Mouse (Mus musculus): ENCODE data around the gene Pmepa1.

The Pmepa1 gene

DNA sequence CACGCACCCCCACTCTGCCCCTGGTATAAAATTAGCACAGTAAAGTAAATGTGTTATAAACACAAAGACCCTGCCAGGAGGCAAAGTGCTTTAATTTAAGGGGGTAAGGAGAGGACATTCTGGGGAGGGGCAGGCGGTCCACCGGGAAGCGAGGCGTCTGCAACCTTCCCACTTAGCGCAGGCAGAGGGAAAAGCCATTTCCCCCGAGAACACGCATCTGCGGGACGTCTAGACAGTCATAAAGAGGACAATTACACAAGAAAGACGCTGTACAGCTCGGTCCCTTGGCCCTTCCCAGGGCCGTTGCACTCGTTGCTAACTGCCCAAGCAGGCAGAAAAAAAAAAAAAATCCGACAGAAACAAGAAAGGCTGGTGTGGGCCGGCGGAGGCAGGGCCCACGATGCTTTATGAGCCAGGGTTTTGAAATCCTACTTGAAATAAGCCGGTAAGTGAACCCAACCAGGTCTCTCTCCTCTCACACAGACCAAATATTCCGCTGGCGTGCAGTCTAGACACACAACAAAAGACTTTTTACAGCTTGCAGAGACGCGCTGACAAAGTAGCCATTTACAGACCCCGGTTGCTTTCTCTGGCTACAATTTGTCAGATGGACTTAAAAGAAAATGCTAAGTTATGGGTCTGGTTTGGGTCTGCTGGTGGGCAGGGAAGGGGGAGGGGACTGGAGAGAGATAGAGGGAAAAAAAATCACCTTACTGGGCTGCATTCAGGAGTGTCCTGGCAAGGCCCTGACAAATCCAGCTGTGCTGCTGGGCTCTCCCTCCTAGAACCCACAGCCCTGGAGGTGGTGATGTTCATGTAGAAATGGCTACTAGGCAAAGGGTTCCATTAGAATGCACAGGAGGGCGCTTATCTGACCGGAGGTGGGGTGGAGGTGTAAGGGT is 22.3 kb downstream of the Pmepa1 start:
- DNase-seq (ENCODE audit: extremely low read depth, low read depth), result no peak

DNA sequence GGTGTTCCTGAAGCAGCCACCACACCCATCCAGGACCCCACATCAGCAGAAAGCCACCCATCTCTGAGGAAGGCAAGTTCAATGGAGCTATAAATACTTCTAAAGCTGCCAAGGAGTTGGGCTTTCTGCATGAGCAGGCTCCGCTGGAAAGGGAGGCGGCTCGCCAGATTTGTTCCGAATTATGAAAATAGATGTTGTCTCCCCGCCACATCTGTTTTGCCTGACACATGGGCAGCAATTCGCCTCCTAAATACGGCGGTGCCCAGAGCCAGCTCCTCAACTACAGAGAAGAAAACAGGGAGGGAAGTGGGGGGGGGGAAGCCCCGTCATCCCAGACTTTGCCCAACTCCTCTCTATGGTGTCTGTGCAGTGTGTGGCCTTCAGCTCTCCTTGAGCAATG is 24.7 kb downstream of the Pmepa1 start:
- DNase-seq (ENCODE audit: extremely low read depth, low read depth), result no peak

DNA sequence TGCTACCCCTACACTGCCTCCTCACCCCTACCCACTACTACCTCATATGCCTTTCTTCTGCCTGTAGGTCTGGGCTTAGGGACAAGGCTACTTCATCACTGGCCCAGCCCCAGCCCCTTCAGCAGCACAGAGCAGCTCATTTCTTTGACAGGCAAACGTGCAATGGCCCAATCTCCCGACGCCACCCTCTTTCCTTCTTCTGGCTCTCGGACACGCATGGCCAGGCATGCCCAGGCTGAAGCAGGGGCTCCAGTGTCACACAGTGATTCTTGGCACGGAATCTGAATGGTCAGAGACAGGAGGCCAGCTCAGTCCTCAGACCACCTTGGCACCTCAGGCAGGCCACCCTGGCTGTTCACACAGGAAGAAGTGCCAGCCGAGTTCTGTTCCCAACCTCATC is 25.2 kb downstream of the Pmepa1 start:
- no peak for DNase-seq (ENCODE audit: extremely low read depth, low read depth)

- no peak for DNase-seq (ENCODE audit: extremely low read depth, low read depth)
Observed at GRCm38 (mm10) chr2:173250411-173250810, 25.9 kb downstream of the Pmepa1 start.

- DNase-seq (ENCODE audit: extremely low read depth, low read depth), result no peak
Observed at GRCm38 (mm10) chr2:173249965-173250364, 26.4 kb downstream of the Pmepa1 start.

- DNase-seq (ENCODE audit: extremely low read depth, low read depth), result no peak
Observed at GRCm38 (mm10) chr2:173249386-173249785, 26.9 kb downstream of the Pmepa1 start.

- DNase-seq (ENCODE audit: extremely low read depth, low read depth), result no peak
Observed at GRCm38 (mm10) chr2:173248822-173249221, 27.5 kb downstream of the Pmepa1 start.

- no peak for DNase-seq (ENCODE audit: extremely low read depth, low read depth)
Observed at GRCm38 (mm10) chr2:173247911-173248310, 28.4 kb downstream of the Pmepa1 start.

DNA sequence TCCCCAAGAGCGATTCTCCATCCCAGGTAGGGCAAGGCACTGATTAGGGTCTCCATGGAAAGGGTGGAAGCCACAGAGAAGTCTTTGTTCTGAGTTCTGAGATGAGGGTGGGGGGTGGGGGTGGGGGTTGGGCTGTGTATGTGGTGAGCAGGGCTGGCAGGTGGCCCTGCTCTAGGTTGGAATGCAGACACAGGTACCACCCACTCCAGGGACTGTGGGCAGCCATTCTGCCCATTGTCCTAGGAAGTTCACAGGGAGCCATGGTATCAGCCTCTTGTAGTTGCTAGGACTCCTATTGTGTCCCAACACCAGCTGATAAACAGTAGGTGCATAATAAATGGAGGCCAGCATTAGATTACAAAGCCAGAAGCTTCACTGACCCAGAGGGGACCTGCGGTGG is 29.1 kb downstream of the Pmepa1 start:
- DNase-seq (ENCODE audit: extremely low read depth, low read depth), result no peak

DNA sequence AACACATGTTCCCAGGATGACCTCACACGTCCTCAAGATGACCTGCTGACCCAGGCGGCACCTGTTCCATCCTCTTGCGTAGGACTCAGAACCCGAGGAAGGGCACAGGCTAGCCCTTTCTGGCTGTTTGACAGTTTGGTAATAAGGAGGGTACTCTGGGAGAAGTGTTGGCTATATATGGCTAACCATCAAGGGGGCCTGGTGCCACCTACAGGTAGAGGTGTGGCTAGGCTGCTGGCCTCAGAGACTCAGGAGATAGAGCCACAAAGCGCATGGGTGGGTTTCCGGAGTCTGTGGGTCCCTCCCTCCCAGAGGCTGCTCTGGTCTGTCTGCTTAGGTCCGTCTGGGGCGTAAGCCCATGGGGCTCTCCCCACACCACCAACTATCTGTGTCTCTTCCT is 29.6 kb downstream of the Pmepa1 start:
- no peak for DNase-seq (ENCODE audit: extremely low read depth, low read depth)

GRCm38 (mm10) chr2:173245258-173245657 is 31.1 kb downstream of the Pmepa1 start:
- DNase-seq (ENCODE audit: extremely low read depth, low read depth), result no peak

DNA sequence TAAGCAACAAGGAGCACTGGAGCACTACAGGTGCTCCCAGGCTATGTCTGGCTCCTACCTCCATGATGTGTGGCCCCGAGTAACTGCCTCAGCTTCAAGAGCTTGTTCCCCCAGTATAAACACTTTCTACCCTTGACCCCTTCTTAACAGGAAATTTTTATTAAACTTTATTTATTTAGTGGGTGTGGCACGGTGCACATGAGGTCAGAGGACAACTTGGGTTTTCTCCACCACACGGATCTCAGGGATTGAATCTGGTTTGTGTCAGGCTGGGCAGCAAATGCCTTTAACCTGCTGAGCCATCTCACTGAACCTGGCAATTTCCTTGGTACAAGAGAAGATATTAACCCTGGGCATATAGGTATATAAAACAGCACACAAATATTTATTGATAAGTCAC is 32.2 kb downstream of the Pmepa1 start:
- DNase-seq (ENCODE audit: extremely low read depth, low read depth), result no peak

DNA sequence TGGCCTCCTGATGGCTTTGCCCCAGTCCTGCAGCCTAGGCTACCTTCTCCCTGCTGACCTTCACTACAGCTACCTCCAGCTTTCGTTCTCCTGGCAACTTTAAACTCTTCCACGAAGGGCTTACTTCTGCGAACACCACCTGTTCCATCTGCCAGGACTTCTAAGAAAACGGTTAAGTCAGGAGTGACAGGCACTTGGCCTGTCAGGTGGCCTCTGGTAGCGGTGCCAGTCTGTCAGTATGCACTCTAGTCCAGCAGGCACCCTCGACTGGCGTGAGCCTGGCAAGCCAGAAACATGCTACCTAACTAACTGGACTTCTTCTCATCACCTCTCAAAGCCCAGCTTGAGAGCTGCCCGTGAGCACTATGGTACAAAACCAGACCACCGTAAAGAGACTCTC is 32.7 kb downstream of the Pmepa1 start:
- DNase-seq (ENCODE audit: extremely low read depth, low read depth), result no peak

- DNase-seq (ENCODE audit: extremely low read depth, low read depth), result no peak
Observed at GRCm38 (mm10) chr2:173242874-173243273, 33.5 kb downstream of the Pmepa1 start.

- DNase-seq (ENCODE audit: extremely low read depth, low read depth), result no peak
Observed at GRCm38 (mm10) chr2:173240738-173241137, 35.6 kb downstream of the Pmepa1 start.

DNA sequence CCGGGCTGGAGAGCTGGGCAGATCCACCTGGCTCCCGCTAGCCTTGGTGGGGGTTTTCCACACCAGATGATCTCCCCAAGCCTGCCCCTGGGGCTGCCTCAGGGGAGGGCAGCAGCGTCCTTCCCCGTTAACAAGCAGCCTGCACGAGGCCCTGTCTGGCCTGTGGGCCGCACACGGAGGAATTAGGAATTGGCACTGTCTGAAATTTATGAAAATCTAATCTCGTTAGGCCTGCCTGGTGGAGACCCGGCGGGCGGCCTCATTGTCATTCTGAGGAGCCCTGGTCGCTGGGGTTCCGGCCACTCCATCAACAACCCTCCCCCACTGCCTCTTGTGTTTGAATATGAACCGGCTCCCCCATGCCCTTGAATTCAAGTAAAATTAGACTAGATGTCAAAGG is 37.8 kb downstream of the Pmepa1 start:
- no peak for DNase-seq (ENCODE audit: extremely low read depth, low read depth)

- no peak for DNase-seq (ENCODE audit: extremely low read depth, low read depth)
Observed at GRCm38 (mm10) chr2:173235435-173236332, 40.6 kb downstream of the Pmepa1 start.

GRCm38 (mm10) chr2:173232766-173233099 is 43.6 kb downstream of the Pmepa1 start:
- DNase-seq (ENCODE audit: extremely low read depth, low read depth), result no peak

DNA sequence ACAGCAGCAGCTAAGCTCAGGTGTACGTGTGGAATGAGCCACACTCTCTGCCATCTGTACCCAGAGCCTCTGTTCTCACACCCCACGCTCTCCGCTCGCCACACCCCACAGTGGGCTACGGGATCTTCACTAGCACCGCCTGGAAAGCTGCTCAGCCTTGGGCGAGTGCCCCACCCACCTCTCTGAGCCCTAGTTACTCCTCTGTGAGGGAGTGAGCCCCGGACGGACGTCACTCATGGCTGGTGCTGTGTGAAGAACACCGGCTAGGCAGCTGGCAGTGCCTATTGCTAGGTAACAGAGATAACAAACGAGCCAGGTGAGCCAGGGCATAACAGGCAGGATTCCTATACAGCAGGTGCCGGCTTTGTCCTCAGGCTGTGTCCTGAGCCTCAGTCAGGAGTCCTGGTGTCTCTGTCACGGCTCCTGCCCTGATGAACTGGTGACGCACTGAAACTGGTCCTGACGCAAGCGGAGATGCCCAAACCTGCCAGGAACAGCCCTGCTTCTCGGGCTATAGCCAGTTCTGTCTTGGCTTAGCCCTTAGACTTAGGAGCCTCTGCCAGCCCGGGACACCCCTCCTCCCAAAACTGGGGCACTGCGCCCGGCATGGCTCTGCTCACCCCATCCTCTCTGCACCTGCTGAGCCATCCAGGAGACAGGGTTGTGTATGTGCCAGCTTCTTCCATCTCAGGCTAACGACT is 44.1 kb downstream of the Pmepa1 start:
- DNase-seq (ENCODE audit: extremely low read depth, low read depth), result no peak

DNA sequence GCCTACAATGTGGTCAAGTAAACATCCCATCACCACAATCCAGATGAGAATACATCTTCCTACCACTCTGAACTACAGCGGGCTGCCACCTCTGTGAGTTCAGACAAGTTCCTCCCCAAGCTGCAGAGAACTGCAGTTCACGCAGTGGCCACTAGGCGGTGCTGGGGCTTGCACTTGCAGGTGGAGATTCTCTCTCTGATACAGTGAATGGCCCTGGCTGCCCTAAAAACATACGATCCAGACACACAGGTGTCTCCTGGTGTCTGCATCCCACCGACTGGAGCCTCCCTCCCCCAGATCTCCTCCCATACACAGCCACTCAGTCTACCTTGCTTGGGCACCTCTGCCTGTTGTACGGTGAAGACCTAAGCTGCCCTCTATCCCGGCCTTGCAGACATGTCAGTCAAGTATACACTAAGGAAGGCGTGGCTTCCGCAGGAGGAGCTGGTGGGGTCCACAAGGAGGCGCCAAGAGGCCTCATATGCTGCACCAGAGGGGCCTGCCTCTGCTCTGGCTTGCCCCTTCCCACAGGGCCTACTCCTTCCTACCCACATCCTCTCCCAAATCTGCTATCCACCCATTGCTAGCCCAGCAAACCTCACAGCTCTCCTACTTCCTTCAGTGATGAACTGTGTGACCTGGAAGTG is 46.6 kb downstream of the Pmepa1 start:
- DNase-seq (ENCODE audit: extremely low read depth, low read depth), result no peak

DNA sequence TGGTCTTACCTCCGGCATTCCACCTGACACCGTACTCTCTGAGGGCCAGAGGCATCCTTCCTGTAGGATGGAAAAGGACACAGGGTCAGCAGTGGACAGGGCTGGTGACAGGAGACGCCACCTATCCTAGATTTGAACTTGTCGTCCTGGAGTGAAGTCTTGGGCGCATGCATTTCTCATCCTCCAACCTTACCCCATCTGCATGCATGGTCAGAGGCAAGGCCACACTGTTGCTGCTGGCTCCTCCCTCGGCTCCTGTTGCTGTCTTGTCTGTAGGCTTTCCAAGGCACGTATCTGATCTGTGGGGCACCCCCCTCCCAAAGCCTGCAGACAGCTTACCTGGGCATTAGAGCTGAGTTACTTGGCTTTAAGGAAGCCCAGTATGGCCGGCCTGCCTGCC is 47.8 kb downstream of the Pmepa1 start:
- no peak for DNase-seq (ENCODE audit: extremely low read depth, low read depth)

All from MEL-GATA-1-ER (cell line).